Mouse (Mus musculus) stomach, embryonic 16.5 days (tissue): ENCODE results near the gene Yju2. TPM values are rescaled to one million over a fixed set of nuclear protein-coding genes. Genes with fewer than 3 reads are reported as not detected.

Experiments used
- ATAC-seq: fragments of 200-750 bp; cut with Nextera tagmentation; 2 replicates; pipeline ENCODE4 v1.8.0; 2017; ENCODE audit warnings: moderate number of reproducible peaks, moderate TSS enrichment; ENCODE audit not compliant: insufficient read depth, low FRiP score
- H3K27ac ChIP-seq: fragments of 300-500 bp; sonication (generic); 2 replicates; pipeline ENCODE4 v1.5.1; 2014; ENCODE audit warnings: low read length
- H3K27me3 ChIP-seq: fragments of 300-500 bp; sonication (generic); 2 replicates; pipeline ENCODE4 v1.6.1; 2014; ENCODE audit warnings: low read length, control low read depth, mixed read lengths; ENCODE audit not compliant: control insufficient read depth, insufficient read depth
- H3K36me3 ChIP-seq: fragments of 300-500 bp; sonication (generic); 2 replicates; pipeline ENCODE4 v1.6.1; 2014; ENCODE audit warnings: low read length; ENCODE audit not compliant: control insufficient read depth, insufficient read depth
- H3K4me1 ChIP-seq: fragments of 300-500 bp; sonication (generic); 2 replicates; pipeline ENCODE4 v1.6.1; 2014; ENCODE audit warnings: low read length, control low read depth, mixed read lengths; ENCODE audit not compliant: control insufficient read depth, insufficient read depth
- H3K4me2 ChIP-seq: fragments of 300-500 bp; sonication (generic); 2 replicates; pipeline ENCODE4 v1.6.1; 2014; ENCODE audit warnings: low read depth, low read length, mixed read lengths
- H3K4me3 ChIP-seq: fragments of 300-500 bp; sonication (generic); replicated peaks from 2 replicates; pipeline ENCODE4 v1.5.1; 2014; ENCODE audit warnings: mild to moderate bottlenecking, low read length
- H3K9ac ChIP-seq: fragments of 300-500 bp; sonication (generic); 2 replicates; pipeline ENCODE4 v1.6.1; 2014; ENCODE audit warnings: low read length
- H3K9me3 ChIP-seq: fragments of 300-500 bp; sonication (generic); replicated peaks from 2 replicates; pipeline ENCODE4 v1.6.1; 2016; ENCODE audit warnings: low read length, control low read depth; ENCODE audit not compliant: control insufficient read depth
- WGBS: fragments of 180-500 bp; shearing (Covaris S2); extraction: QIAGEN DNeasy Blood & Tissue Kit; methylation state at CpG from one replicate; pipeline ENCODE4 v1.1.7; 2014; 5-methylcytosine and 5-hydroxymethylcytosine counted together
- polyA plus RNA-seq: library from polyadenylated mRNA; unstranded; fragments of >200 nt; fragmentation: Nextera tagmentation; extraction: Ambion mirVana; gene quantifications from 2 replicates; pipeline ENCODE4 v1.2.1, GENCODE M21; 2015

The Yju2 gene
- polyA plus RNA-seq, 1 experiment from 2014 or later: 21.6 TPM

DNA sequence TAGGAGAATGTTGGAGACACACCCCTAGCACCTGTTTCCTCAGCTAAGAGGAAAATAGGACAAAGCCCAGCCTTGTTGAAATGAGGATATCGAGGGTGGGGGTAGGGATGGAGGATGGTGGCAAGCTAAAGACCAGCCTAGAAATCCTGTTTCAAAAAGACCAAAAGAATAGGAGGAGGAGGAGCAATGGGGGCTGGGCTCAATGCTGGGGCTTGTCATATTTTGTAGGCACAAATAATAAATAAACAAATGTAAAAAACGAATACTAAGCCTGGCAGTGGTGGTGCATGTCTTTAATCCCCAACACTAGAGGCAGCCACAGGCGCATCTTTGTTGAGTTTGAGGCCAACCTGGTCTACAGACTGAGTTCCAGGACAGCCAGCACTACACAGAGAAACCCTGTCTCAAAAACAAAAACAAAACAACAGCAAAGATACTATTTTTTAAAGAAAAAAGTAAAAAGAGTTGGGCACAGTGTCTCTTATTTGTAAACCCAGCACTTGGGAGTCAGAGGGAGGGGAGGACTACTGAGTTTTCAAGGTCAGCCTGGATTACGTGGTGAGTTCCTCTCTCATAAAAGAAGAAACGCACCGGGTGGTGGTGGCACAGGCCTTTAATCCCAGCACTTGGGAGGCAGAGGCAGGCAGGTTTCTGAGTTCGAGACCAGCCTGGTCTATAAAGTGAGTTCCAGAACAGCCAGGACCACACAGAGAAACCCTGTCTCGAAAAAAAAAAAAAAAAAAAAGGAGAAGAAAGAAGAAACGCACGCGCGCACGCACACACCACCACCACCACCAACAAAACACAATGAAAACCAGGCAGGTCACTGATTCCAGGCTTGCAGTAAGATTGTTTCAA lies 944 bp upstream of the Yju2 start:
- Histone ChIP-seq H3K9ac (peak overlapping the region; percentile 78), H3K9me3 (no peaks in the 10 kb centered on the region), H3K27ac (peak overlapping the region; percentile 98), H3K4me1 (peaks cover 16% of the 10 kb centered on the region), H3K27me3 (no peaks in the 10 kb centered on the region; the same call in 1 of the 2 replicates), H3K36me3 (peaks cover 5% of the 10 kb centered on the region), H3K4me3 (peak overlapping the region; percentile 70), H3K4me2 (peak overlapping the region; percentile 90)
- 85% methylated on average over 13 of the region's 13 CpGs for WGBS
- ATAC-seq: no peak

- peak overlapping the region; percentile 70 for H3K4me3 ChIP-seq
- H3K4me2 ChIP-seq: peak overlapping the region; percentile 90
- H3K27me3 ChIP-seq: no peaks in the 10 kb centered on the region; the same call in 1 of the 2 replicates
- ATAC-seq: no peak
- H3K9ac ChIP-seq: peak overlapping the region; percentile 78
- H3K4me1 ChIP-seq: peaks cover 21% of the 10 kb centered on the region
- 27% methylated on average over 2 of the region's 2 CpGs for WGBS
- H3K36me3 ChIP-seq: peaks cover 5% of the 10 kb centered on the region
- H3K9me3 ChIP-seq: no peaks in the 10 kb centered on the region
- H3K27ac ChIP-seq: peak overlapping the region; percentile 98
Observed at GRCm38 (mm10) chr17:55958584-55958886, 364 bp upstream of the Yju2 start.

DNA sequence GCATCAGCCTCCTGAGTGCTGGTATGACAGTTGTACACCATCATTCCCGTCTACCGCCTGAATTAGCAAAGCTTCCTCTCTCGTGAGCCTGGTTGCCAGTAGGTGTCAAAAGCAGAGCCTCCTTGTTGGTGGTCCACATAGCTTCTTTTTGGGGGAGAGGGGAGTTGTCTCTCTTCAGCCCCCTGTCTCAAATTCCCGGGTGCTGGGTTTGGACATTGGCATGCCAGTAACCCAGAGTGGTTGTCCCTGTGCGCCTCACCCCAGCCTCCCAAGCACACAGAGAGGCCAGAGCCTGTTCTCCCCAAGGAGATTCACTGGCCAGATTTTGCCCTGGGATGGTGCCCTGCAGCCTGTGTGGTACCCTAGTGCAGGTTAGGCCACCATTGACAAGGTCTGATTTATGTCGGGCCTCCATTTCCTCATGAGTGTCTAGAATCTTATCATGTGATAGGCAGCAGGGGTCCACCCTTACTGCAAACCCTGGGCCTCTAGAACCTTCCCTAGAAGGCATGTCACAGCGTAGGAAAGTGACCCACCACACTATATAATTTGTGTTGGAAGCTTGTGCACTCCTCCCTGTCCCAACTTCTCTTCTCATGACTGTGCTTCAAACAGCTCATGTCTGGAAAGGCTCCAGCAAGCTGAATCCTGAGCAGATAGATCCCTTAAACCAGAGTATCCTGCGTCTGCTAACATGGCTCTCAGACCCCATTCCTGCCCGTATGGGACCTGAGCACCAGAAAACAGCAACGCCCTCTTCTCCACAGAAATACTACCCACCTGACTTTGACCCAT lies 1.2 kb downstream of the Yju2 start:
- peak overlapping the region; percentile 70 for H3K4me3 ChIP-seq
- H3K27me3 ChIP-seq: no peaks in the 10 kb centered on the region; the same call in 1 of the 2 replicates
- 71% methylated on average over 10 of the region's 10 CpGs for WGBS
- H3K9ac ChIP-seq: peak overlapping the region; percentile 78
- H3K4me2 ChIP-seq: peak overlapping the region; percentile 90
- ATAC-seq: no peak
- peaks cover 21% of the 10 kb centered on the region for H3K4me1 ChIP-seq
- H3K36me3 ChIP-seq: peaks cover 8% of the 10 kb centered on the region
- H3K9me3 ChIP-seq: no peaks in the 10 kb centered on the region
- H3K27ac ChIP-seq: 0 out of 2 replicates have a peak overlapping the region, but pooled peaks have one; percentile 98

DNA sequence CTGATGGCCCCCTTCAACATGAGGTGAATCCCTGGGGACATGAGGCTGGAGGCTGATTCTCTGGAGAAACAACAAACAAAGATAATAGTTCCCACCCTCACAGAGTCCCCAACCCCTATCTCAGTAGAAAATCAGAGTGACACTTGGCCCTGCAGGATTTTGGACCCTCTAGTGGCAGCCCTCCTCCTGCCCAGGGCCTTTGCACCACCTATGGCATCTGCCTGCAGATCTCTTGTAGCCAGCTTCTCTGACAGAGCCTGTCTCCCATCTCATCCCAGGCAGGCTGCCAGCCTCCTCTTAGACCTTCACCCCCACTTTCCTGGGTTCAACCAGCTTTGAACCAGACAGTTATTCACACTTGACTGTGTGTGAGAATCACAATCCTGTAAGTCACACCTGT lies 1.9 kb downstream of the Yju2 start:
- H3K27me3 ChIP-seq: no peaks in the 10 kb centered on the region
- no peak overlapping the region for H3K4me3 ChIP-seq
- H3K4me1 ChIP-seq: peaks cover 21% of the 10 kb centered on the region
- H3K4me2 ChIP-seq: no peak overlapping the region
- no peaks in the 10 kb centered on the region for H3K9me3 ChIP-seq
- H3K36me3 ChIP-seq: peaks cover 8% of the 10 kb centered on the region
- no peak overlapping the region for H3K27ac ChIP-seq
- H3K9ac ChIP-seq: no peak overlapping the region
- ATAC-seq: no peak

DNA sequence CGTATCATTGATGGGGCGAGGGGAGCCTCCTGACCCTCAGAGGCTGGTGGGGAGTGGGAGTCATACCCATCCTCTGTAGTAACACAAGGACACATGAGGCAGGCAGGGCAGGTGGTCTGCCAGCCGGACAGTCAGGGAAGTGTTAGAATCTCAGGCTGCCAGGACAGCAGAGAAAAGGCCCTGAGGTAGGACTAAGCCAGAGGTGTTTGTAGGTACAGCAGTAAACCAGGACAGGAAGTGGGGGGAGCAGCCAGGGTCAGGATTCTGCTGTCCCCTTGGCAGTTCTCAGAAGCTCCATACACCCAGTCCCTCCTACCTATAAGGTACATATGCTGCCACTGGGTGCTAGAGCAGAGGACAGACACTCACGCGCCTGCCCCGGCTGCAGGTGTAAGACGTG lies 2.7 kb downstream of the Yju2 start:
- 97% methylated on average over 7 of the region's 7 CpGs for WGBS
- Histone ChIP-seq H3K4me1 (peaks cover 21% of the 10 kb centered on the region), H3K9me3 (no peaks in the 10 kb centered on the region), H3K4me3 (no peak overlapping the region), H3K36me3 (peaks cover 8% of the 10 kb centered on the region), H3K9ac (no peak overlapping the region), H3K4me2 (no peak overlapping the region), H3K27me3 (no peaks in the 10 kb centered on the region), H3K27ac (no peak overlapping the region)
- no peak for ATAC-seq

DNA sequence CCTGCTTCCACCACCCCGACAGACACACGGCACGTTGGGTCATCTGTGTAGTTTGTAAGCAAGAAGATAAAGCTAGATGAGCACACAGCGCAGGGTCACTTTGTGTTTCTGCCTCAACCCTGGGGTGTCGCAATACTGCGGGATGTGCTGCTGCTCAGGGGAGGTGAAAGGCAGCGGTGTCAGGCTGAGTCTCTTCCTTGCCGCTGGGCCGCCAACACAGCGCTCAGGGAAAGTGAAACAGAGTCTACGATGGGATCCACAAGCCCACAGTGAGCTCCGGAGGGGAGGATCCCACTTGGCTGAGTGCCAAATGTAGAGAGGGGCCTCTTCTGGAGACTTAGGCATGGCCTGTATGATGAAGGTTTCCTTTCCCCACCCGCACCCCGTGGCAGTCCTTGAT lies 4.3 kb downstream of the Yju2 start:
- no peaks in the 10 kb centered on the region for H3K9me3 ChIP-seq
- H3K4me3 ChIP-seq: no peak overlapping the region
- H3K4me1 ChIP-seq: peaks cover 16% of the 10 kb centered on the region
- WGBS: 70% methylated on average over 14 of the region's 14 CpGs
- no peak overlapping the region for H3K4me2 ChIP-seq
- H3K27ac ChIP-seq: no peak overlapping the region
- H3K9ac ChIP-seq: peak overlapping the region; percentile 5; the same call in 1 of the 2 replicates
- peaks cover 11% of the 10 kb centered on the region for H3K36me3 ChIP-seq
- no peaks in the 10 kb centered on the region for H3K27me3 ChIP-seq
- ATAC-seq: no peak

DNA sequence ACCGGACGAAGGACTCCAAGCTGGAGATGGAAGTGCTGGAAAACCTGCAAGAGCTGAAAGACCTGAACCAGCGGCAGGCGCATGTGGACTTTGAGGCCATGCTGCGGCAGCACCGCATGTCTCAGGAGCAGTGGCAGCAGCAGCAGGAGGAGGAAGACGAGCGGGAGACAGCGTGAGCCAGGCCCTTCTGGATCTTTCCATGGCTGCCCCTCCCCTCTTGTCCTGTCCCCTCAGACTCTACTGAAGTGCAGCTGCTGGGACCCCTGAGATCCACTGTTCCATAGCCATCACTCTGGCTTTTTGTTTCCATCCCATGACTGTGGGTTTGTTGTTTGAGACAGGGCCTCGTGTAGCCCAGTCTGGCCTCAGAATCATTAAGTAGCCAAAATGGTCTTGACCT lies 5.6 kb downstream of the Yju2 start:
- WGBS: 89% methylated on average over 10 of the region's 10 CpGs
- no peak for ATAC-seq
- no peaks in the 10 kb centered on the region for H3K27me3 ChIP-seq
- H3K27ac ChIP-seq: no peak overlapping the region
- no peaks in the 10 kb centered on the region for H3K9me3 ChIP-seq
- H3K4me1 ChIP-seq: peaks cover 12% of the 10 kb centered on the region
- no peak overlapping the region for H3K9ac ChIP-seq
- no peak overlapping the region for H3K4me3 ChIP-seq
- no peak overlapping the region for H3K4me2 ChIP-seq
- H3K36me3 ChIP-seq: peaks cover 11% of the 10 kb centered on the region

GRCm38 (mm10) chr17:55964996-55965395 lies 6.1 kb downstream of the Yju2 start:
- no peak for ATAC-seq
- Histone ChIP-seq H3K27ac (no peak overlapping the region), H3K27me3 (no peaks in the 10 kb centered on the region), H3K36me3 (peaks cover 11% of the 10 kb centered on the region), H3K9me3 (no peaks in the 10 kb centered on the region), H3K4me2 (no peak overlapping the region), H3K9ac (no peak overlapping the region), H3K4me3 (no peak overlapping the region), H3K4me1 (peaks cover 8% of the 10 kb centered on the region)
- 83% methylated on average over 9 of the region's 9 CpGs for WGBS

- H3K4me3 ChIP-seq: no peak overlapping the region
- peaks cover 8% of the 10 kb centered on the region for H3K36me3 ChIP-seq
- H3K4me2 ChIP-seq: no peak overlapping the region
- H3K9ac ChIP-seq: no peak overlapping the region
- WGBS: 89% methylated on average over 4 of the region's 4 CpGs
- ATAC-seq: no peak
- no peaks in the 10 kb centered on the region for H3K9me3 ChIP-seq
- H3K27me3 ChIP-seq: peaks cover 4% of the 10 kb centered on the region; the same call in 1 of the 2 replicates
- no peak overlapping the region for H3K27ac ChIP-seq
- H3K4me1 ChIP-seq: peaks cover 12% of the 10 kb centered on the region
Observed at GRCm38 (mm10) chr17:55967186-55967585, 8.3 kb downstream of the Yju2 start.
